Mouse (Mus musculus) neural tube, embryonic 12.5 days (tissue): ENCODE measurements around the gene Pnmt. TPM values are rescaled to one million over a fixed set of nuclear protein-coding genes. Genes with fewer than 3 reads are reported as not detected.

Experiments
- ATAC-seq: fragments of 200-750 bp; cut with Nextera tagmentation; 2 replicates; pipeline ENCODE4 v1.8.0; 2017; ENCODE audit warnings: low read depth, mild to moderate bottlenecking, moderate TSS enrichment, moderate library complexity; ENCODE audit not compliant: low FRiP score
- H3K27ac ChIP-seq: fragments of 300-500 bp; sonication (generic); 2 replicates; pipeline ENCODE4 v1.5.1; 2016
- H3K27me3 ChIP-seq: fragments of 300-500 bp; sonication (generic); replicated peaks from 2 replicates; pipeline ENCODE4 v1.6.1; 2016; ENCODE audit warnings: mild to moderate bottlenecking
- H3K36me3 ChIP-seq: fragments of 300-500 bp; sonication (generic); 2 replicates; pipeline ENCODE4 v1.6.1; 2016; ENCODE audit warnings: mild to moderate bottlenecking
- H3K4me1 ChIP-seq: fragments of 300-500 bp; sonication (generic); 2 replicates; pipeline ENCODE4 v1.6.1; 2016
- H3K4me2 ChIP-seq: fragments of 300-500 bp; sonication (generic); replicated peaks from 2 replicates; pipeline ENCODE4 v1.6.1; 2016; ENCODE audit warnings: mild to moderate bottlenecking
- H3K4me3 ChIP-seq: fragments of 300-500 bp; sonication (generic); 2 replicates; pipeline ENCODE4 v1.5.1; 2016
- H3K9ac ChIP-seq: fragments of 300-500 bp; sonication (generic); 2 replicates; pipeline ENCODE4 v1.6.1; 2016; ENCODE audit warnings: mild to moderate bottlenecking
- H3K9me3 ChIP-seq: fragments of 300-500 bp; sonication (generic); 2 replicates; pipeline ENCODE4 v1.6.1; 2016; ENCODE audit warnings: mild to moderate bottlenecking
- WGBS: fragments of 180-500 bp; shearing (Covaris S2); methylation state at CpG from one replicate; pipeline ENCODE4 v1.1.7; 2016; 5-methylcytosine and 5-hydroxymethylcytosine counted together
- polyA plus RNA-seq: library from polyadenylated mRNA; unstranded; fragments of >200 nt; fragmentation: Nextera tagmentation; extraction: Ambion mirVana; gene quantifications from 2 replicates; pipeline ENCODE4 v1.2.1, GENCODE M21; 2016

Pnmt gene
- polyA plus RNA-seq, 1 experiment from 2014 or later = 0.49 TPM

DNA sequence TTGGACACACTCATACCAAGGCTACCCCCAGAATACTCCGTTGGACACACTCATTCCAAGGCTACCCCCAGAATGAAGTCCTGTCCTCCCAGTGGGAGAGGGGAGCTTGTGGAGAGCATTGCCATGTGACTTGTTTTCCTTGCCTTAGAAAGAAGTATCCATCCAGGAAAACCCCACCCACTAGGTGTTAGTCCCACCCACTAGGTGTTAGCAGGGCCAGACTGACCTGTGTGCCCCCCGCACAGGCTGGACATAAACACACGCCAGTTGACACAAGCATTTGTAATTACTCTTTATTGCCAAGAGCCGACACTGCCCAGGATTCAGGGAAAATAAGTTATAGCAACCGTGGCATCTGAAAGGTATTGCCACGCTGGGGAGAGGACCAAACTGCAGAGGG, 51.2 kb downstream of the Pnmt start:
- H3K4me1 ChIP-seq = peaks cover 10% of the 10 kb centered on the region
- no peak overlapping the region for H3K4me3 ChIP-seq
- ATAC-seq = no peak
- H3K27ac ChIP-seq = no peak overlapping the region
- no peak overlapping the region for H3K9ac ChIP-seq
- peak overlapping the region; percentile 87; the same call in 1 of the 2 replicates for H3K4me2 ChIP-seq
- H3K36me3 ChIP-seq = peaks cover 33% of the 10 kb centered on the region
- no peaks in the 10 kb centered on the region for H3K9me3 ChIP-seq
- no peaks in the 10 kb centered on the region for H3K27me3 ChIP-seq
- WGBS = 80% methylated on average over 6 of the region's 6 CpGs

Other genes with a start within 250 kb of the Pnmt start
- 33.1 and 40.7 TPM in 2 replicates for gene Fbxl20, start 236.0 kb upstream of the Pnmt start, polyA plus RNA-seq
- gene Med1, start 193.2 kb upstream of the Pnmt start, polyA plus RNA-seq = 62.9 and 74.0 TPM in 2 replicates
- 13.5 and 13.6 TPM in 2 replicates for gene Cdk12, start 183.4 kb upstream of the Pnmt start, polyA plus RNA-seq
- gene Neurod2, start 56.8 kb upstream of the Pnmt start, polyA plus RNA-seq = 10.0 and 11.2 TPM in 2 replicates
- 0.13 and 0.40 TPM in 2 replicates for gene Ppp1r1b, start 38.0 kb upstream of the Pnmt start, polyA plus RNA-seq
- gene Stard3, start 28.1 kb upstream of the Pnmt start, polyA plus RNA-seq = 45.7 and 47.4 TPM in 2 replicates
- 2.7 and 2.9 TPM in 2 replicates for gene Tcap, start 2.6 kb upstream of the Pnmt start, polyA plus RNA-seq
- 9.0 and 9.5 TPM in 2 replicates for gene Pgap3, start 14.0 kb downstream of the Pnmt start, polyA plus RNA-seq
- 16.4 and 17.5 TPM in 2 replicates for gene Erbb2, start 26.0 kb downstream of the Pnmt start, polyA plus RNA-seq
- 192 and 196 TPM in 2 replicates for gene Mien1, start 52.5 kb downstream of the Pnmt start, polyA plus RNA-seq
- 0.66 and 0.99 TPM in 2 replicates for gene Grb7, start 59.9 kb downstream of the Pnmt start, polyA plus RNA-seq
- 0.25 and 0.34 TPM in 2 replicates for gene Ikzf3, start 159.6 kb downstream of the Pnmt start, polyA plus RNA-seq
- 0.15 TPM in 1 of 2 replicates, not detected in the other for gene Zpbp2, start 164.6 kb downstream of the Pnmt start, polyA plus RNA-seq
- gene Ormdl3, start 200.9 kb downstream of the Pnmt start, polyA plus RNA-seq = 70.4 and 72.2 TPM in 2 replicates
- not detected in 2 replicates for gene Lrrc3c, start 211.8 kb downstream of the Pnmt start, polyA plus RNA-seq
- gene Gm12355, start 239.2 kb downstream of the Pnmt start, polyA plus RNA-seq = 0.82 and 1.0 TPM in 2 replicates
- gene Gsdma3, start 239.9 kb downstream of the Pnmt start, polyA plus RNA-seq = not detected in 2 replicates